In the genomic region with DNA sequence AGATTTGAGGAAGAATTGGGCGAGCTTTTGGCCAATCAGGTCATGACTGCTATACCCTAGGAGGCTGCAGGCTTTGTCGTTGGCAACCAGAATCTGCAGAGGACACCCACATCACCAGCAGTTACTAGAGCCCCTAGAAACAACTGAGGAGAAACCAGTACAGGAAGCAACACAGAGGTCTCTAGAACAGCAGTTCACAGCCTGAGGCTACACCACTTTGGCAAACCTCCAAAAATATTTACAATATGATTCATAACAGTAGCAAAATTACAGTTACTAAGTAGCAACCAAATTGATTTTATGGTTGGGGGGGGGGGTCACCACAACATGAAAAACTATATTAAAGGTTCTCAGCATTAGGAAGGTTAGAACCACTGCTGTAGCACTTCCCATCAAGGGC, we compare ENCODE assay signal across 23 mouse cellular contexts. TPM values are rescaled to one million over a fixed set of nuclear protein-coding genes. Genes with fewer than 3 reads are reported as not detected.
A peak's percentile ranks its signal among the peaks of the same experiment; 100 is the strongest.
DNase-seq lines count a peak whose midpoint lies in the region; ATAC-seq and TF ChIP-seq lines count a peak whose summit lies in the region.
"Had no signal": no experiment of that assay in that cellular context is flagged by ENCODE, and none has a peak within 500 bp of the region (broad histone marks: within the 10 kb centered on the region; RNA-seq: fewer than 3 reads in every experiment).

No protein-coding gene starts in this region.

- in situ Hi-C loops in ES-E14 (cut with MboI; ENCODE audit: low sequenced_read_pairs in 2 of 2, unreplicated experiment in 2 of 2), result no loop called here

- no peak for TF ChIP-seq CTCF in lung, postnatal 0 days (IDR thresholded peaks at IDR 0.05)

- no peak overlapping the region for H3K4me2 ChIP-seq in lung, postnatal 0 days (replicated peaks; ENCODE audit: low read depth, low read length)
- no peak overlapping the region for H3K4me2 ChIP-seq in embryonic facial prominence, embryonic 14.5 days (ENCODE audit: low read depth, low read length)
- H3K4me2 ChIP-seq: forebrain, embryonic 12.5 days; hindbrain, embryonic 12.5 days had no signal

- no peaks in the 10 kb centered on the region for H3K36me3 ChIP-seq in lung, postnatal 0 days (ENCODE audit: insufficient read depth, low read length)
- H3K36me3 ChIP-seq in ES-E14 (ENCODE audit: control insufficient read depth, insufficient read depth, low read length, poor library complexity, severe bottlenecking), result peaks cover 19% of the 10 kb centered on the region
- peaks cover 28% of the 10 kb centered on the region for H3K36me3 ChIP-seq in embryonic facial prominence, embryonic 14.5 days (ENCODE audit: control insufficient read depth, insufficient read depth, low read length)

- peak; percentile 10 for DNase-seq in lung, postnatal 0 days (ENCODE audit: low spot score)
- no peak for DNase-seq in lung, postnatal 36 days
- DNase-seq in 3T3-L1 (ENCODE audit: low read depth, low spot score) (peak; percentile 77), ES-E14 (ENCODE audit: low read depth, low spot score) (no peak)
- DNase-seq in embryonic facial prominence, embryonic 14.5 days (ENCODE audit: low spot score), result peak; percentile 18
- DNase-seq in retina, embryonic 14.5 days (ENCODE audit: low spot score), result no peak
- no peak for DNase-seq in yolk sac, embryonic 10.5 days (ENCODE audit: low spot score)
- DNase-seq: adrenal gland, adult 2 months; adrenal gland, postnatal 25 days; cerebellum, adult 2 months; cerebellum, postnatal 10 days; gastrocnemius, postnatal 10 days; heart, adult 18-20 months; heart, postnatal 10 days; heart, postnatal 4 days had no signal

- ATAC-seq in lung, postnatal 0 days, result no peak
- ATAC-seq in embryonic facial prominence, embryonic 14.5 days (ENCODE audit: low read depth), result no peak
- ATAC-seq: forebrain, embryonic 16.5 days; hindbrain, embryonic 16.5 days; inflammation-experienced regulatory T-cells, adult 6 months had no signal

- 90% methylated on average over 2 of the region's 2 CpGs for WGBS in lung, postnatal 0 days
- WGBS in embryonic facial prominence, embryonic 14.5 days, result 67% methylated on average over 2 of the region's 2 CpGs

- no peak overlapping the region for H3K4me3 ChIP-seq in lung, postnatal 0 days (ENCODE audit: low read depth, low read length)
- H3K4me3 ChIP-seq in ES-E14 (ENCODE audit: insufficient read depth in 1 of 2, low read depth in 1 of 2, low read length in 2 of 2, poor library complexity in 1 of 2, severe bottlenecking in 1 of 2), result no peak overlapping the region
- no peak overlapping the region for H3K4me3 ChIP-seq in embryonic facial prominence, embryonic 14.5 days (ENCODE audit: low read depth, low read length)
- H3K4me3 ChIP-seq: forebrain, embryonic 12.5 days; heart, embryonic 10.5 days; hindbrain, embryonic 12.5 days had no signal

- no peaks in the 10 kb centered on the region for H3K9me3 ChIP-seq in lung, postnatal 0 days (ENCODE audit: low read length)
- H3K9me3 ChIP-seq in ES-E14 (ENCODE audit: control insufficient read depth, insufficient read depth, low read depth, low read length), result no peaks in the 10 kb centered on the region
- no peaks in the 10 kb centered on the region for H3K9me3 ChIP-seq in embryonic facial prominence, embryonic 14.5 days (ENCODE audit: control insufficient read depth, low read length)
- H3K9me3 ChIP-seq: forebrain, embryonic 12.5 days; heart, embryonic 10.5 days; hindbrain, embryonic 12.5 days had no signal

- no peak for TF ChIP-seq EP300 in lung, postnatal 0 days (IDR thresholded peaks at IDR 0.05)

- no peaks in the 10 kb centered on the region for H3K27me3 ChIP-seq in lung, postnatal 0 days (replicated peaks; ENCODE audit: insufficient read depth, low read length)
- no peaks in the 10 kb centered on the region for H3K27me3 ChIP-seq in embryonic facial prominence, embryonic 14.5 days (replicated peaks; ENCODE audit: control insufficient read depth, insufficient read depth, low read length)
- H3K27me3 ChIP-seq: CH12.LX; forebrain, embryonic 12.5 days; hindbrain, embryonic 12.5 days had no signal

- H3K9ac ChIP-seq in lung, postnatal 0 days (replicated peaks; ENCODE audit: low read depth), result no peak overlapping the region
- no peak overlapping the region for H3K9ac ChIP-seq in ES-E14 (ENCODE audit: insufficient read depth, low read depth, low read length, poor library complexity, severe bottlenecking)
- no peak overlapping the region for H3K9ac ChIP-seq in embryonic facial prominence, embryonic 14.5 days (ENCODE audit: low read depth, low read length)
- H3K9ac ChIP-seq: forebrain, embryonic 12.5 days; hindbrain, embryonic 12.5 days had no signal

- H3K4me1 ChIP-seq in lung, postnatal 0 days (ENCODE audit: insufficient read depth, low read depth, low read length), result no peaks in the 10 kb centered on the region
- H3K4me1 ChIP-seq in ES-E14 (ENCODE audit: control insufficient read depth in 2 of 2, insufficient read depth in 2 of 2, low read length in 2 of 2, poor library complexity in 1 of 2), result no peaks in the 10 kb centered on the region; a peak in 1 of 4 replicates
- H3K4me1 ChIP-seq in embryonic facial prominence, embryonic 14.5 days (ENCODE audit: control insufficient read depth, insufficient read depth, low read length), result no peaks in the 10 kb centered on the region
- H3K4me1 ChIP-seq: forebrain, embryonic 12.5 days; heart, embryonic 10.5 days; hindbrain, embryonic 12.5 days had no signal

- no peak overlapping the region for H3K27ac ChIP-seq in lung, postnatal 0 days (ENCODE audit: low read length)
- peak overlapping the region; percentile 42; the same call in 1 of the 2 replicates for H3K27ac ChIP-seq in ES-E14 (ENCODE audit: insufficient read depth, low read depth, low read length, poor library complexity, severe bottlenecking)
- H3K27ac ChIP-seq in embryonic facial prominence, embryonic 14.5 days (replicated peaks; ENCODE audit: low read depth, low read length), result no peak overlapping the region
- H3K27ac ChIP-seq: forebrain, embryonic 12.5 days; heart, embryonic 10.5 days; hindbrain, embryonic 12.5 days had no signal

TF ChIP-seq in ES-E14, 5 proteins besides CTCF, POLR2A, EP300 and RAD21:
- TF ChIP-seq CHD2 (IDR thresholded peaks at IDR 0.05; ENCODE audit: low read depth, low read length), result no peak

RNA-seq across cellular contexts. Expression of a gene that starts 8.0 kb away (rescaled TPM):
- polyA plus RNA-seq in lung, postnatal 0 days (2015; fragmentation: Nextera tagmentation; extraction: Ambion mirVana), result 28.6 and 31.4 TPM in 2 replicates
- total RNA-seq in ES-E14 (2012; rRNA removed), result 18.6 and 22.0 TPM in 2 replicates
- 46.9 and 47.9 TPM in 2 replicates for polyA plus RNA-seq in embryonic facial prominence, embryonic 14.5 days (2014; fragmentation: Nextera tagmentation; extraction: Ambion mirVana)

RNA-seq across cellular contexts. Expression of a gene that starts 8.7 kb away (rescaled TPM):
- 1.4 and 1.8 TPM in 2 replicates for polyA plus RNA-seq in lung, postnatal 0 days (2015; fragmentation: Nextera tagmentation; extraction: Ambion mirVana)
- 34.4 and 36.8 TPM in 2 replicates for total RNA-seq in ES-E14 (2012; rRNA removed)
- polyA plus RNA-seq in embryonic facial prominence, embryonic 14.5 days (2014; fragmentation: Nextera tagmentation; extraction: Ambion mirVana), result 11.3 and 12.8 TPM in 2 replicates

RNA-seq across cellular contexts. Expression of a gene that starts 28.9 kb away (rescaled TPM):
- polyA plus RNA-seq in lung, postnatal 0 days (2015; fragmentation: Nextera tagmentation; extraction: Ambion mirVana), result 18.9 and 23.0 TPM in 2 replicates
- 38.7 and 38.9 TPM in 2 replicates for total RNA-seq in ES-E14 (2012; rRNA removed)
- polyA plus RNA-seq in embryonic facial prominence, embryonic 14.5 days (2014; fragmentation: Nextera tagmentation; extraction: Ambion mirVana), result 21.4 and 22.5 TPM in 2 replicates

RNA-seq across cellular contexts. Expression of a gene that starts 39.1 kb away (rescaled TPM):
- polyA plus RNA-seq in lung, postnatal 0 days (2015; fragmentation: Nextera tagmentation; extraction: Ambion mirVana), result 0.06 TPM in 1 of 2 replicates, not detected in the other
- total RNA-seq in ES-E14 (2012; rRNA removed), result 0.13 and 0.21 TPM in 2 replicates
- polyA plus RNA-seq in embryonic facial prominence, embryonic 14.5 days (2014; fragmentation: Nextera tagmentation; extraction: Ambion mirVana), result 0.85 and 1.6 TPM in 2 replicates
- total RNA-seq: adrenal gland, adult 2 months; adrenal gland, postnatal 25 days; gastrocnemius, postnatal 10 days; gastrocnemius, postnatal 4 days; heart, adult 18-20 months; heart, postnatal 10 days; heart, postnatal 4 days had no signal
- polyA plus RNA-seq: forebrain, embryonic 12.5 days had no signal

Comparison
In these comparisons a context has a peak if more than half of its experiments do, and no peak if none do; other contexts are left out.
1. DNase-seq: peak in lung, postnatal 0 days (single experiment), 3T3-L1 (single experiment) and embryonic facial prominence, embryonic 14.5 days (single experiment); none in lung, postnatal 36 days (single experiment), ES-E14 (single experiment), retina, embryonic 14.5 days (single experiment) and yolk sac, embryonic 10.5 days (single experiment).